In genomic region chr4:53621084-53621483, GRCm38 (mm10) we compare ENCODE assay signal across 14 mouse cellular contexts.
"Had no signal": no experiment of that assay in that cellular context is flagged by ENCODE, and none has a peak within 500 bp of the region (broad histone marks: within the 10 kb centered on the region; RNA-seq: fewer than 3 reads in every experiment).

No protein-coding gene starts in this region.

- H3K36me3 ChIP-seq: limb, embryonic 12.5 days; liver, embryonic 13.5 days; lung, embryonic 15.5 days; midbrain, embryonic 15.5 days; neural tube, embryonic 12.5 days had no signal

- DNase-seq: layer of hippocampus, adult 9-11 months; liver; liver, embryonic 13.5 days; liver, postnatal 0 days; lung, postnatal 14 days; spleen, adult 18-20 months; thymus, postnatal 36 days had no signal

- H3K9me3 ChIP-seq: limb, embryonic 12.5 days; liver, embryonic 13.5 days; lung, embryonic 15.5 days; megakaryocyte, embryonic 14.5 days; midbrain, embryonic 15.5 days; neural tube, embryonic 12.5 days had no signal

- H3K4me2 ChIP-seq: limb, embryonic 12.5 days; liver, embryonic 13.5 days; lung, embryonic 15.5 days; midbrain, embryonic 11.5 days; midbrain, embryonic 15.5 days; neural tube, embryonic 12.5 days had no signal

- H3K4me1 ChIP-seq: limb, embryonic 12.5 days; liver, embryonic 13.5 days; megakaryocyte, embryonic 14.5 days had no signal

- H3K27ac ChIP-seq: limb, embryonic 12.5 days; liver, embryonic 13.5 days; lung, embryonic 15.5 days; macrophage; midbrain, embryonic 15.5 days; neural tube, embryonic 12.5 days had no signal

- ATAC-seq: liver, postnatal 0 days; midbrain, embryonic 15.5 days had no signal

- H3K9ac ChIP-seq: limb, embryonic 12.5 days; liver, embryonic 13.5 days; liver, postnatal 0 days; lung, embryonic 15.5 days; midbrain, embryonic 15.5 days; neural tube, embryonic 12.5 days had no signal

- H3K27me3 ChIP-seq: limb, embryonic 12.5 days; liver, embryonic 13.5 days; lung, embryonic 15.5 days; midbrain, embryonic 15.5 days; neural tube, embryonic 12.5 days had no signal

- H3K4me3 ChIP-seq: limb, embryonic 12.5 days; liver, embryonic 13.5 days; lung, embryonic 15.5 days; megakaryocyte, embryonic 14.5 days; midbrain, embryonic 15.5 days; neural tube, embryonic 12.5 days had no signal
